Mouse (Mus musculus) hindbrain, embryonic 15.5 days (tissue): ENCODE measurements around the gene Lrp1. TPM values are rescaled to one million over a fixed set of nuclear protein-coding genes. Genes with fewer than 3 reads are reported as not detected.

Source experiments
- ATAC-seq: fragments of 200-750 bp; cut with Nextera tagmentation; 2 replicates; pipeline ENCODE4 v1.8.0; 2017; ENCODE audit warnings: low read depth, moderate number of reproducible peaks, moderate TSS enrichment; ENCODE audit not compliant: low FRiP score
- H3K27ac ChIP-seq: fragments of 300-500 bp; sonication (generic); replicated peaks from 2 replicates; pipeline ENCODE4 v1.5.1; 2015; ENCODE audit warnings: mild to moderate bottlenecking, inconsistent platforms
- H3K27me3 ChIP-seq: fragments of 300-500 bp; sonication (generic); 2 replicates; pipeline ENCODE4 v1.6.1; 2015; ENCODE audit warnings: control low read depth, inconsistent platforms
- H3K36me3 ChIP-seq: fragments of 300-500 bp; sonication (generic); 2 replicates; pipeline ENCODE4 v1.6.1; 2015; ENCODE audit warnings: control low read depth, inconsistent platforms
- H3K4me1 ChIP-seq: fragments of 300-500 bp; sonication (generic); replicated peaks from 2 replicates; pipeline ENCODE4 v1.6.1; 2015; ENCODE audit warnings: control low read depth, inconsistent platforms
- H3K4me2 ChIP-seq: fragments of 300-500 bp; sonication (generic); 2 replicates; pipeline ENCODE4 v1.6.1; 2015; ENCODE audit warnings: moderate library complexity, mild to moderate bottlenecking, inconsistent platforms
- H3K4me3 ChIP-seq: fragments of 300-500 bp; sonication (generic); 2 replicates; pipeline ENCODE4 v1.5.1; 2015; ENCODE audit warnings: mild to moderate bottlenecking, inconsistent platforms
- H3K9ac ChIP-seq: fragments of 300-500 bp; sonication (generic); 2 replicates; pipeline ENCODE4 v1.6.1; 2015; ENCODE audit warnings: inconsistent platforms
- H3K9me3 ChIP-seq: fragments of 300-500 bp; sonication (generic); 2 replicates; pipeline ENCODE4 v1.6.1; 2016; ENCODE audit warnings: control low read depth, inconsistent platforms
- WGBS: fragments of 180-500 bp; shearing (Covaris S2); methylation state at CpG from one replicate; pipeline ENCODE4 v1.1.7; 2015; 5-methylcytosine and 5-hydroxymethylcytosine counted together
- polyA plus RNA-seq: library from polyadenylated mRNA; unstranded; fragments of >200 nt; fragmentation: Nextera tagmentation; extraction: Ambion mirVana; gene quantifications from 2 replicates; pipeline ENCODE4 v1.2.1, GENCODE M21; 2015

Gene Lrp1
- polyA plus RNA-seq, 1 experiment from 2014 or later: 114 TPM

DNA sequence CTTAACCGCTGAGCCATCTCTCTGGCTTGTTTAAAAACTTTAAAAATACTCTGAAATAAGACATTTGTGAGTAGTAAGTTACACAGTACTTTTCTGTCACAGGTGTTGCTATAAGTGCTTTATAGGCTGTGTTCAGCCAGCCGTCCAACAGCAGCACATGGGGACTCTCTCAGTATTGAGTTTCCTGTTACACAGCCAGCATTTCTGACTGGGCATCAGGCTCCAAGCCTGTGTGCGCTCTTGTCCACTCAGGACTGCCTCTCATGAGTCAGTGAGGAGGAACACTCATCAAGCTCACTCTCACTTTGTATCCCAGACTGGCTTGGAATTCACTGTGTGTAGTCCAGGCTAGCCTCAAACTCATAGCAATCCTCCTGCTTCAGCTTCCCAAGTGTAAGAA is 124.8 kb downstream of the Lrp1 start:
- H3K36me3 ChIP-seq: peaks cover 47% of the 10 kb centered on the region
- H3K4me3 ChIP-seq: no peak overlapping the region
- H3K4me1 ChIP-seq: peaks cover 8% of the 10 kb centered on the region
- no peaks in the 10 kb centered on the region for H3K9me3 ChIP-seq
- WGBS: 94% methylated on average over 3 of the region's 3 CpGs
- no peak overlapping the region for H3K27ac ChIP-seq
- no peaks in the 10 kb centered on the region for H3K27me3 ChIP-seq
- ATAC-seq: no peak
- H3K4me2 ChIP-seq: no peak overlapping the region
- H3K9ac ChIP-seq: no peak overlapping the region

DNA sequence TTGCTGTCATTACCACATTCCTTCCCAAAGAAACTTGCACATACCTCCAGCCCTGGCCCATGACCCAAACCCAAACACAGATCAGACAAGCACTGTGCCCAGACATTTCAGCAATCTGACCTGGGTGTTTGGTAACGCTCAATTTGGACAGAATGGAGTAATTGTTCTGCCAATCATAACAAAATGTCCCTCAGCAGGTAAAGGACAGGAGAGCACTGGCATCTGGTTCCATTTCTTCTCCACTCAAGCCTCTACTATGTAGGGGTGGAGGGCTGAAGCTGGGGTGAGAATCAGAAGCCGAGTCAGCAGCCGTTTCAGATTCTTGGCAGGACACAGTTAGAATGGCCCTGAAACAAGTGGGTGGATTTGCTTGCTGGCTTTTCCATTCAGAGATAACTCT is 128.8 kb downstream of the Lrp1 start:
- no peak for ATAC-seq
- Histone ChIP-seq H3K9ac (no peak overlapping the region), H3K4me1 (peaks cover 37% of the 10 kb centered on the region), H3K36me3 (peaks cover 46% of the 10 kb centered on the region), H3K27me3 (no peaks in the 10 kb centered on the region), H3K27ac (0 out of 2 replicates have a peak overlapping the region, but pooled peaks have one; percentile 75), H3K4me3 (no peak overlapping the region), H3K4me2 (no peak overlapping the region), H3K9me3 (no peaks in the 10 kb centered on the region)
- 86% methylated on average over 3 of the region's 3 CpGs for WGBS

GRCm38 (mm10) chr10:127491128-127491512 is 129.8 kb downstream of the Lrp1 start:
- peak; percentile 27; the same call in 1 of the 2 replicates for ATAC-seq
- WGBS: 47% methylated on average over 8 of the region's 8 CpGs
- Histone ChIP-seq H3K27ac (peak overlapping the region; percentile 75), H3K4me3 (no peak overlapping the region), H3K4me2 (no peak overlapping the region), H3K9me3 (no peaks in the 10 kb centered on the region), H3K27me3 (no peaks in the 10 kb centered on the region), H3K36me3 (peaks cover 39% of the 10 kb centered on the region), H3K9ac (no peak overlapping the region), H3K4me1 (peaks cover 37% of the 10 kb centered on the region)

DNA sequence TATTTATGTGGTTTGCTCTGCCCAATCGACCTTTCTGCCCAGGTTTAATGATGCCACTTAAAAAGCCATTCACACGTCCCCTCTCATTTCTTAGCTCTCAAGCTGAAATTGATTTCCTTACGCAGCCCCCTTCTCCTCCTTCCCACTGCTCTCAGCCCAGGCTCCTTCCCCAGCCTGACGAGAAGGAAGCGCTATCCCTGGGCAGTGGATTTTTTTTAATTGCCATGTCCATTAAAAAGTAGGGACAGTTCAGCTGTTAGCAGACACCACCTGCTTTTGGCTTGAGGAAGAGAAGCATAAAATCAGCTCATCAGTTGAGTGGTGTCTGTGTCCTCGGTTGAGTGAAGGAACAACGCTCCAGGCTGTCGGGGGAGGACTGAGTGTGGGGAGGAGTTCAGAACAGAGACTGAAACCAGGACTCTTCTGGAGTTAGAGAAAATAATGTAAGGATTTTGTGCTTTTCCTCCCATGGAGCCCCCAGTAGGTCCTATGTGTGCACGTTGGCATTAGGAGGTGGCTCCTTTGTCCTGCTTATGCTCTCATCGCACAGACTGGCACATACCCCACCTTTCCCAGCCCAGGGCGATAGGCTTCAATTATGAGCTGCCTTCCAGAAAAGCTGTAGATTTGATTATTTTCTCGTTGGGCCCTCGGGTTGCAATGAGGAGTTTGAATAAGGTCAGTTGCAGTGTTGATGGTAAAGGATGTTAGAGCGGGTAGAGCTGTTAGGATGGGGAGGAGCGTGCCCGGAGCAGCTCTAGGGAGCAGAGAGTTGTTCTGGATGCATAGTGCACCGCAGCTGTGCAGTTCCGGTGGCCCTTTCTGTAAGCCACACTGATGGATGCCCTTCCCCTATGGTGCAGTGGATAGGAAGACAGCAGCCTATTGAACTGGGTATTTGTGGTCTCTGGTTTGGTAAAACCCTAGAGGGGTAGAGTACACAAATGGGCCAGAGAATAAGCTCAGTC is 130.5 kb downstream of the Lrp1 start:
- peaks cover 37% of the 10 kb centered on the region for H3K4me1 ChIP-seq
- peak; percentile 61 for ATAC-seq
- 0 out of 2 replicates have a peak overlapping the region, but pooled peaks have one; percentile 19 for H3K4me2 ChIP-seq
- H3K27ac ChIP-seq: peak overlapping the region; percentile 75
- H3K9ac ChIP-seq: no peak overlapping the region
- no peaks in the 10 kb centered on the region for H3K27me3 ChIP-seq
- WGBS: 56% methylated on average over 18 of the region's 18 CpGs
- peaks cover 34% of the 10 kb centered on the region for H3K36me3 ChIP-seq
- H3K9me3 ChIP-seq: no peaks in the 10 kb centered on the region
- no peak overlapping the region for H3K4me3 ChIP-seq

DNA sequence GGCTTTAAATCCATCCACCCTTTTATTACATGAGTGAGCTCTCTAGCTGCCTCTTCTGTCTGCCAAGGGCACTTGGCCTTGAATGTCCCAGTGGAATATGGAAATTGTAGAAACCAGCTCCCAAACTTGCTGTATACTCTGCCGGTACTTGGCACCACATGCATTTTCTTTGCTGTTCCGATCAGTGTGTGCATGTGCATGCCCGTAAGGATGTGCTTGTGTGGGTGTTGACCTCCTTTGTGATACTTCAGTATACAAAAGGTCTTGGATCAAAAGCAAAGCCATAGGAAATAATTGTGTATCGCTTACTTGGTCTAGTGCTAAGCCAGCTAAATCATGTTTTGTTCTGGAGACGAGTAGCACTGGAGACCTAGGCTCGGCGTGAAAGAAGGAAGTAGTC is 132.1 kb downstream of the Lrp1 start:
- no peak overlapping the region for H3K9ac ChIP-seq
- peaks cover 37% of the 10 kb centered on the region for H3K4me1 ChIP-seq
- no peak for ATAC-seq
- H3K36me3 ChIP-seq: peaks cover 38% of the 10 kb centered on the region; the same call in 1 of the 2 replicates
- no peak overlapping the region for H3K4me2 ChIP-seq
- 0 out of 2 replicates have a peak overlapping the region, but pooled peaks have one; percentile 25 for H3K27ac ChIP-seq
- no peaks in the 10 kb centered on the region for H3K27me3 ChIP-seq
- no peaks in the 10 kb centered on the region for H3K9me3 ChIP-seq
- no peak overlapping the region for H3K4me3 ChIP-seq
- 80% methylated on average over 7 of the region's 7 CpGs for WGBS

Other genes starting within 250 kb of the Lrp1 start
- gene R3hdm2, start 240.8 kb downstream of the Lrp1 start, polyA plus RNA-seq: 38.8 and 41.9 TPM in 2 replicates
- gene Stac3, start 119.5 kb downstream of the Lrp1 start, polyA plus RNA-seq: 2.5 and 2.9 TPM in 2 replicates
- 20.7 and 24.4 TPM in 2 replicates for gene Ndufa4l2, start 106.2 kb downstream of the Lrp1 start, polyA plus RNA-seq
- 56.2 and 64.8 TPM in 2 replicates for gene Shmt2, start 98.7 kb downstream of the Lrp1 start, polyA plus RNA-seq
- 161 and 194 TPM in 2 replicates for gene Nxph4, start 86.6 kb downstream of the Lrp1 start, polyA plus RNA-seq
- gene Stat6, start 21.8 kb upstream of the Lrp1 start, polyA plus RNA-seq: 6.2 and 6.3 TPM in 2 replicates
- gene Nemp1, start 45.8 kb upstream of the Lrp1 start, polyA plus RNA-seq: 3.1 and 3.4 TPM in 2 replicates
- gene Nab2, start 47.4 kb upstream of the Lrp1 start, polyA plus RNA-seq: 2.5 and 2.7 TPM in 2 replicates
- 0.72 and 0.77 TPM in 2 replicates for gene Myo1a, start 84.0 kb upstream of the Lrp1 start, polyA plus RNA-seq
- 0.42 and 1.2 TPM in 2 replicates for gene Tac2, start 103.3 kb upstream of the Lrp1 start, polyA plus RNA-seq
- 3.2 and 4.1 TPM in 2 replicates for gene Zbtb39, start 118.4 kb upstream of the Lrp1 start, polyA plus RNA-seq
- gene Gpr182, start 130.6 kb upstream of the Lrp1 start, polyA plus RNA-seq: 1.8 TPM in 2 replicates
- 0.08 TPM in 1 of 2 replicates, not detected in the other for gene Rdh1, start 138.6 kb upstream of the Lrp1 start, polyA plus RNA-seq
- gene Rdh16f1, start 138.6 kb upstream of the Lrp1 start, polyA plus RNA-seq: not detected in 2 replicates
- gene Rdh9, start 155.2 kb upstream of the Lrp1 start, polyA plus RNA-seq: 0.09 and 0.21 TPM in 2 replicates
- not detected in 2 replicates for gene Rdh16, start 180.0 kb upstream of the Lrp1 start, polyA plus RNA-seq
- gene Rdh19, start 228.8 kb upstream of the Lrp1 start, polyA plus RNA-seq: not detected in 2 replicates
- gene Rdh16f2, start 245.3 kb upstream of the Lrp1 start, polyA plus RNA-seq: not detected in 2 replicates